Mouse (Mus musculus) liver, postnatal 0 days (tissue): ENCODE measurements at regions not wholly inside any gene's neighbourhood (a gene's known extent, or its start where the extent isn't known, plus 50 kb on each side); places are given as distances from the start of the nearest gene placed in this dataset.

Experiments used
- CTCF ChIP-seq: sonication (generic); IDR thresholded peaks from 2 replicates; pipeline ENCODE4 v1.5.1; 2016; ENCODE audit warnings: antibody characterized with exemption, low read depth
- EP300 ChIP-seq: IDR thresholded peaks from 2 replicates; pipeline ENCODE4 v1.6.1; 2016; ENCODE audit warnings: antibody characterized with exemption, low read depth, mild to moderate bottlenecking

DNA sequence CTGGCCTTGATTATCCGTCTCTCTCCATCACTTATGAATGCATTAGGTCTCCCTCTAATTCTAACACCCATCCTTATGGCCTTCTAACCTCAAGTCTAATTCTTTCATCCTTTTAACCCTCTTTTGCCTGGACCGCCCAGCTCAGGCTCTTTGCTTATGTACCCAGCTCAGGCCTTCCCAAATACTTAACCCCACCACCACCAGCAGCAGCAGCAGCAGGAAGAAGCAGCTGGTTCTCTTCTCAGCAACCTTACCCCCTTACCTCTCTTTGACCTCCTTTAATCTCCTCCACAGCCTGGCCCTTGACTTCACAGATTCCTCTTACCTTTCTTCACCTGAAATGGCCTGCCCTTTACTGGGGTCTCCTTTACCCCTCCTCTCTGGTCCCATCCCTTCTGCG lies 178.8 kb upstream of the Mkln1 start:
- no peak for TF ChIP-seq CTCF
- TF ChIP-seq EP300, result no peak
